Mouse (Mus musculus): ENCODE measurements around the gene Gm1043.

DNA sequence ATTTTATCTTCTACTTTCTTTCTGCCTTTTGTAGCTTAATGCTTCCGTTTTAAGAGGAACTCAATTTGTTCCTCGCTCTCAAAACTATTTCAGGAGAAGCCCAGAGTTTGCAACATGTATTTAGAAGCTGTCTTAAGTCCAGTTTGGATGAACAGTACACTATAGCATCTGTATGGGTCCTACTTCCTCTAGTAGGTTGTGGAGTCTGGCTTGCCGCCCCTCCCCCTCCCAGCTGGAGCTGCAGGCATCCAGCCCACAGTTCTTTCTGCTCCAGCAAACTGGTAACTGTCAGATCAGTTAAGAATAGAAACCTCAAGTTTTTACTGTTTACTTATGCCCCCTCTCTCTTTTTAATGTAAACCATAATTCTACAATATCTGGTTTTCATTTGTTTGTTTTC, 2.8 kb upstream of the Gm1043 start:
- no peak for TF ChIP-seq CTCF (IDR thresholded peaks at IDR 0.05; ENCODE audit: low read depth, low read length)
- TF ChIP-seq POLR2A (IDR thresholded peaks at IDR 0.05; ENCODE audit: insufficient read depth, low read length) = no peak
- no peak for TF ChIP-seq EP300 (IDR thresholded peaks at IDR 0.05; ENCODE audit: insufficient read depth, low read depth, low read length)
